Comparison of ENCODE assay signal across 8 mouse cellular contexts in genomic region chr3:83789651-83790451, GRCm38 (mm10). TPM values are rescaled to one million over a fixed set of nuclear protein-coding genes. Genes with fewer than 3 reads are reported as not detected.
DNase-seq lines count a peak whose midpoint lies in the region; ATAC-seq and TF ChIP-seq lines count a peak whose summit lies in the region.

No protein-coding gene starts in this region.

- no peaks in the 10 kb centered on the region for H3K4me1 ChIP-seq in kidney, postnatal 0 days (replicated peaks; ENCODE audit: insufficient read depth, low read length)
- H3K4me1 ChIP-seq in hindbrain, embryonic 13.5 days (replicated peaks), result 0 out of 2 replicates have a peak, but pooled peaks cover 3% of the 10 kb centered on the region

- H3K9ac ChIP-seq in kidney, postnatal 0 days (ENCODE audit: low read depth, low read length), result peak overlapping the region; percentile 59
- peak overlapping the region; percentile 78 for H3K9ac ChIP-seq in hindbrain, embryonic 13.5 days

- peak overlapping the region; percentile 61 for H3K4me3 ChIP-seq in kidney, postnatal 0 days (replicated peaks; ENCODE audit: low read depth, low read length)
- peak overlapping the region; percentile 58 for H3K4me3 ChIP-seq in hindbrain, embryonic 13.5 days

- peak; percentile 63 for ATAC-seq in kidney, postnatal 0 days (replicated peaks; ENCODE audit: low FRiP score, low read depth)
- peak; percentile 81 for ATAC-seq in hindbrain, embryonic 13.5 days (ENCODE audit: low FRiP score)

- WGBS in kidney, postnatal 0 days, result 3% methylated on average over 44 of the region's 44 CpGs
- 3% methylated on average over 44 of the region's 44 CpGs for WGBS in hindbrain, embryonic 13.5 days

- H3K36me3 ChIP-seq in kidney, postnatal 0 days (ENCODE audit: insufficient read depth, low read length), result no peaks in the 10 kb centered on the region
- no peaks in the 10 kb centered on the region for H3K36me3 ChIP-seq in hindbrain, embryonic 13.5 days

- TF ChIP-seq CTCF in kidney, postnatal 0 days (IDR thresholded peaks at IDR 0.05; ENCODE audit: low read depth), result peak; percentile 35; the same call in 1 of the 2 replicates

- peak overlapping the region; percentile 89 for H3K4me2 ChIP-seq in kidney, postnatal 0 days (ENCODE audit: low read length)
- H3K4me2 ChIP-seq in hindbrain, embryonic 13.5 days, result peak overlapping the region; percentile 78

- no peak overlapping the region for H3K27ac ChIP-seq in kidney, postnatal 0 days
- no peak overlapping the region for H3K27ac ChIP-seq in hindbrain, embryonic 13.5 days

- H3K27me3 ChIP-seq in kidney, postnatal 0 days (ENCODE audit: insufficient read depth, low read length), result no peaks in the 10 kb centered on the region
- H3K27me3 ChIP-seq in hindbrain, embryonic 13.5 days, result peaks cover 13% of the 10 kb centered on the region

- H3K9me3 ChIP-seq in kidney, postnatal 0 days (replicated peaks; ENCODE audit: low read length), result no peaks in the 10 kb centered on the region
- H3K9me3 ChIP-seq in hindbrain, embryonic 13.5 days, result no peaks in the 10 kb centered on the region

- DNase-seq in kidney, postnatal 0 days (ENCODE audit: low spot score), result peak; percentile 65
- DNase-seq in kidney, adult 11 months, result no peak
- DNase-seq in Muller cell, postnatal 12 days (ENCODE audit: inconsistent ontology term), result peak; percentile 40
- peak; percentile 69 for DNase-seq in embryo, embryonic 9.5 days (ENCODE audit: extremely low spot score)
- peak; percentile 37 for DNase-seq in mesoderm, embryonic 11.5 days (ENCODE audit: low read depth, low spot score)
- DNase-seq in right cerebral cortex, postnatal 36 days (ENCODE audit: low spot score in 2 of 2), result no peak
- DNase-seq in left cerebral cortex, adult 11 months (ENCODE audit: low spot score), result no peak

RNA-seq across cellular contexts. Expression of gene Sfrp2, which starts 23.7 kb away (rescaled TPM):
- 126 and 128 TPM in 2 replicates for polyA plus RNA-seq in kidney, postnatal 0 days (2015; fragmentation: Nextera tagmentation; extraction: Ambion mirVana)
- polyA plus RNA-seq in hindbrain, embryonic 13.5 days (2015; fragmentation: Nextera tagmentation; extraction: Ambion mirVana), result 71.1 and 83.7 TPM in 2 replicates

RNA-seq across cellular contexts. Expression of gene Tlr2, which starts 51.7 kb away (rescaled TPM):
- 3.9 and 4.4 TPM in 2 replicates for polyA plus RNA-seq in kidney, postnatal 0 days (2015; fragmentation: Nextera tagmentation; extraction: Ambion mirVana)
- 1.1 and 1.2 TPM in 2 replicates for polyA plus RNA-seq in hindbrain, embryonic 13.5 days (2015; fragmentation: Nextera tagmentation; extraction: Ambion mirVana)

Comparison
In these comparisons a context has a peak if more than half of its experiments do, and no peak if none do; other contexts are left out.
1. DNase-seq: peak in kidney, postnatal 0 days (single experiment), Muller cell, postnatal 12 days (single experiment), embryo, embryonic 9.5 days (single experiment) and mesoderm, embryonic 11.5 days (single experiment); none in kidney, adult 11 months (single experiment), right cerebral cortex, postnatal 36 days (0 of 2) and left cerebral cortex, adult 11 months (single experiment).